Mouse (Mus musculus) skeletal muscle tissue, postnatal 0 days (tissue): ENCODE results near the gene Gm49661. TPM values are rescaled to one million over a fixed set of nuclear protein-coding genes. Genes with fewer than 3 reads are reported as not detected.

Experiments used
- microRNA-seq, 2 experiments: library from miRNA; unstranded; fragments of <30 nt; microRNA quantifications; one replicate each; pipeline ENCODE4; 2016
- polyA plus RNA-seq: library from polyadenylated mRNA; unstranded; fragments of >200 nt; fragmentation: Nextera tagmentation; extraction: Ambion mirVana; gene quantifications from 2 replicates; pipeline ENCODE4 v1.2.1, GENCODE M21; 2015

Gm49661 gene
- not detected in 2 replicates for polyA plus RNA-seq

GRCm38 (mm10) chr8:84969241-84970134, at the start of gene Gm49661, which contains the start of the genes Prdx2 and Rnaseh2a:
Gene Gm49661 (minus strand): TSS chr8:84969433.
Gene Prdx2 (plus strand): TSS chr8:84969587.
Gene Rnaseh2a (minus strand): TSS chr8:84969767.

GRCm38 (mm10) chr8:85014431-85014830, 45.2 kb upstream of the Gm49661 start, which contains the start of gene Best2:
Gene Best2 (minus strand): TSS chr8:85014531.

GRCm38 (mm10) chr8:84990349-84990748, 21.1 kb upstream of the Gm49661 start, which contains the start of gene Hook2:
Gene Hook2 (plus strand): TSS chr8:84990603.

GRCm38 (mm10) chr8:84978248-84978940, 9.2 kb upstream of the Gm49661 start, which contains the start of gene Junb:
Gene Junb (minus strand): TSS chr8:84978718.

GRCm38 (mm10) chr8:84946528-84947240, 22.5 kb downstream of the Gm49661 start, which contains the start of gene Rtbdn:
Gene Rtbdn (plus strand): TSS chr8:84946991.

GRCm38 (mm10) chr8:84936962-84937546, 32.2 kb downstream of the Gm49661 start, which contains the start of gene Mast1:
Gene Mast1 (minus strand): TSS chr8:84937359.

Small RNAs within 50 kb of the gene (microRNA-seq; reads per million reads assigned to microRNA genes)
- gene Gm24197, result 0 reads per million in 2 experiments

Other genes starting within 250 kb of the Gm49661 start
- 6.9 and 8.4 TPM in 2 replicates for gene G430095P16Rik, start 246.4 kb downstream of the Gm49661 start, polyA plus RNA-seq
- gene Nfix, start 169.1 kb downstream of the Gm49661 start, polyA plus RNA-seq, result 43.9 and 49.1 TPM in 2 replicates
- 8.7 and 8.9 TPM in 2 replicates for gene Dand5, start 146.6 kb downstream of the Gm49661 start, polyA plus RNA-seq
- gene Gadd45gip1, start 137.9 kb downstream of the Gm49661 start, polyA plus RNA-seq, result 66.7 and 71.6 TPM in 2 replicates
- gene Rad23a, start 128.8 kb downstream of the Gm49661 start, polyA plus RNA-seq, result 156 and 158 TPM in 2 replicates
- gene Calr, start 122.5 kb downstream of the Gm49661 start, polyA plus RNA-seq, result 182 and 260 TPM in 2 replicates
- 37.7 and 40.9 TPM in 2 replicates for gene Farsa, start 112.4 kb downstream of the Gm49661 start, polyA plus RNA-seq
- gene Syce2, start 97.3 kb downstream of the Gm49661 start, polyA plus RNA-seq, result 11.9 and 16.7 TPM in 2 replicates
- 25.0 and 25.2 TPM in 2 replicates for gene Gcdh, start 75.5 kb downstream of the Gm49661 start, polyA plus RNA-seq
- 0.33 and 0.42 TPM in 2 replicates for gene Klf1, start 67.5 kb downstream of the Gm49661 start, polyA plus RNA-seq
- 6.7 and 7.6 TPM in 2 replicates for gene Dnase2a, start 60.9 kb downstream of the Gm49661 start, polyA plus RNA-seq
- gene Mast1, start 32.1 kb downstream of the Gm49661 start, polyA plus RNA-seq, result not detected in 2 replicates
- not detected in 2 replicates for gene Rtbdn, start 22.4 kb downstream of the Gm49661 start, polyA plus RNA-seq
- 348 and 353 TPM in 2 replicates for gene Prdx2, start 154 bp upstream of the Gm49661 start, polyA plus RNA-seq
- gene Rnaseh2a, start 334 bp upstream of the Gm49661 start, polyA plus RNA-seq, result 41.5 and 48.0 TPM in 2 replicates
- gene Junb, start 9.3 kb upstream of the Gm49661 start, polyA plus RNA-seq, result 11.2 and 16.5 TPM in 2 replicates
- 7.2 and 8.0 TPM in 2 replicates for gene Hook2, start 21.2 kb upstream of the Gm49661 start, polyA plus RNA-seq
- not detected in 2 replicates for gene Best2, start 45.1 kb upstream of the Gm49661 start, polyA plus RNA-seq
- 57.5 and 68.3 TPM in 2 replicates for gene Asna1, start 55.8 kb upstream of the Gm49661 start, polyA plus RNA-seq
- gene Trir, start 57.4 kb upstream of the Gm49661 start, polyA plus RNA-seq, result 61.3 and 74.2 TPM in 2 replicates
- gene Tnpo2, start 67.5 kb upstream of the Gm49661 start, polyA plus RNA-seq, result 11.4 and 12.6 TPM in 2 replicates
- 9.5 and 11.5 TPM in 2 replicates for gene Fbxw9, start 90.6 kb upstream of the Gm49661 start, polyA plus RNA-seq
- gene Gm5741, start 98.5 kb upstream of the Gm49661 start, polyA plus RNA-seq, result not detected in 2 replicates
- gene Dhps, start 102.3 kb upstream of the Gm49661 start, polyA plus RNA-seq, result 24.6 and 32.1 TPM in 2 replicates
- gene Wdr83os, start 111.3 kb upstream of the Gm49661 start, polyA plus RNA-seq, result 66.9 and 70.6 TPM in 2 replicates
- 24.8 and 28.0 TPM in 2 replicates for gene Wdr83, start 111.9 kb upstream of the Gm49661 start, polyA plus RNA-seq
- 16.2 and 20.6 TPM in 2 replicates for gene Man2b1, start 113.8 kb upstream of the Gm49661 start, polyA plus RNA-seq
- 0.56 and 0.58 TPM in 2 replicates for gene Zfp791, start 153.7 kb upstream of the Gm49661 start, polyA plus RNA-seq
- gene Cks1brt, start 182.5 kb upstream of the Gm49661 start, polyA plus RNA-seq, result not detected in 2 replicates